Mouse (Mus musculus): ENCODE results near the gene Col27a1. TPM values are rescaled to one million over a fixed set of nuclear protein-coding genes. Genes with fewer than 3 reads are reported as not detected.

The Col27a1 gene
- total RNA-seq, 1 experiment = 2.4 TPM

DNA sequence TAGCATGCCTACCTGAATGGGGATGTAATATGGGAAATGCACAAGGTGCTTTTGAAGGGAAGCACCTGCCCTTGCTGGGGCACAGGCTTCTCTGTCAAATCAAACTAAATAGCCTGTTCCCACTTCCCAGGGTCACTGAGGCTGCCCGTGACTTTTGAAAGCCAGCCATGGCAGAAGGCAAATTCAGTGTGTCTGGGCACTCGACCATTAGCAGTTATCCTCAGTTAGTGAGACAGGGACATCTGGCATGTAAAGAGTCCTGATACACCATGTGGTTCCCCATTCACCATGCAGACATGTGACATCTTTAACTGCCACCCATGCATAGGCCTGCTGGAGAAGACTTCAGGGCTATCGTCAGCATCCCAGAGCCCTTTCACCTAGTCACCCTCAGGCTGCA is 5.3 kb downstream of the Col27a1 start:
- H3K9ac ChIP-seq (ENCODE audit: insufficient read depth, low read depth, low read length, poor library complexity, severe bottlenecking) = no peak overlapping the region
- TF ChIP-seq HCFC1 (IDR thresholded peaks at IDR 0.05; ENCODE audit: borderline replicate concordance, insufficient read depth, low read length) (no peak), ZNF384 (IDR thresholded peaks at IDR 0.05; ENCODE audit: low read depth, low read length) (no peak), CHD2 (IDR thresholded peaks at IDR 0.05; ENCODE audit: low read depth, low read length) (no peak), ZC3H11A (IDR thresholded peaks at IDR 0.05; ENCODE audit: borderline replicate concordance, low read depth, low read length) (no peak), MAFK (IDR thresholded peaks at IDR 0.05; ENCODE audit: insufficient read depth, low read depth, low read length) (no peak)
- no peak overlapping the region for H3K27ac ChIP-seq (ENCODE audit: insufficient read depth, low read depth, low read length, poor library complexity, severe bottlenecking)
- in situ Hi-C loops (cut with MboI; ENCODE audit: low sequenced_read_pairs in 2 of 2, unreplicated experiment in 2 of 2) = no loop called here
- H3K4me3 ChIP-seq (ENCODE audit: insufficient read depth in 1 of 2, low read depth in 1 of 2, low read length in 2 of 2, poor library complexity in 1 of 2, severe bottlenecking in 1 of 2) = no peak overlapping the region
- no peaks in the 10 kb centered on the region for H3K4me1 ChIP-seq (ENCODE audit: control insufficient read depth in 2 of 2, insufficient read depth in 2 of 2, low read length in 2 of 2, poor library complexity in 1 of 2)
- DNase-seq (ENCODE audit: low read depth, low spot score) = no peak
- H3K9me3 ChIP-seq (ENCODE audit: control insufficient read depth, insufficient read depth, low read depth, low read length) = no peaks in the 10 kb centered on the region
- H3K36me3 ChIP-seq (ENCODE audit: control insufficient read depth, insufficient read depth, low read length, poor library complexity, severe bottlenecking) = no peaks in the 10 kb centered on the region

DNA sequence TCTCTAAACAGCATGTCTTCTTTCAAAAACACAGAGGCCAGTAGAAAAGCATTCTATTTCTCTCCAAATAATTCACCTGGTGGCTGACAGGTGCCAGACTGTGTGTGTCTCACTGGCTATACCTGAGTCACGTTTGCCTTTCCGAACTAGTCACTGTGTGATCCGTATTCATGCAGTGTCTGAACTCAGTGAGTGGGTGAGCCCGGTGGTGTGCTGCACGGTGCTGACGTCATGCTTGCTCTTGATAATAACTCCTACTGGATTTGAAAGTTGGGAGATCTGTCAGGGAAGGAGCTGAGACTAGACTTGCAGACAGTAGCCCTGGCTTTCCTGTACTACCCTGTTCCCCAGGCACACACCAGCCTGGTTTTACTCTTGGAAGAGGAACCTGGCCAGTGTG is 5.8 kb downstream of the Col27a1 start:
- TF ChIP-seq ZNF384 (IDR thresholded peaks at IDR 0.05; ENCODE audit: low read depth, low read length) = no peak
- DNase-seq (ENCODE audit: low read depth, low spot score) = no peak
- Histone ChIP-seq H3K9me3 (ENCODE audit: control insufficient read depth, insufficient read depth, low read depth, low read length) (no peaks in the 10 kb centered on the region), H3K4me1 (ENCODE audit: control insufficient read depth in 2 of 2, insufficient read depth in 2 of 2, low read length in 2 of 2, poor library complexity in 1 of 2) (no peaks in the 10 kb centered on the region), H3K27ac (ENCODE audit: insufficient read depth, low read depth, low read length, poor library complexity, severe bottlenecking) (no peak overlapping the region), H3K9ac (ENCODE audit: insufficient read depth, low read depth, low read length, poor library complexity, severe bottlenecking) (no peak overlapping the region), H3K4me3 (ENCODE audit: insufficient read depth in 1 of 2, low read depth in 1 of 2, low read length in 2 of 2, poor library complexity in 1 of 2, severe bottlenecking in 1 of 2) (no peak overlapping the region), H3K36me3 (ENCODE audit: control insufficient read depth, insufficient read depth, low read length, poor library complexity, severe bottlenecking) (no peaks in the 10 kb centered on the region)
- in situ Hi-C loops (cut with MboI; ENCODE audit: low sequenced_read_pairs in 2 of 2, unreplicated experiment in 2 of 2) = no loop called here

DNA sequence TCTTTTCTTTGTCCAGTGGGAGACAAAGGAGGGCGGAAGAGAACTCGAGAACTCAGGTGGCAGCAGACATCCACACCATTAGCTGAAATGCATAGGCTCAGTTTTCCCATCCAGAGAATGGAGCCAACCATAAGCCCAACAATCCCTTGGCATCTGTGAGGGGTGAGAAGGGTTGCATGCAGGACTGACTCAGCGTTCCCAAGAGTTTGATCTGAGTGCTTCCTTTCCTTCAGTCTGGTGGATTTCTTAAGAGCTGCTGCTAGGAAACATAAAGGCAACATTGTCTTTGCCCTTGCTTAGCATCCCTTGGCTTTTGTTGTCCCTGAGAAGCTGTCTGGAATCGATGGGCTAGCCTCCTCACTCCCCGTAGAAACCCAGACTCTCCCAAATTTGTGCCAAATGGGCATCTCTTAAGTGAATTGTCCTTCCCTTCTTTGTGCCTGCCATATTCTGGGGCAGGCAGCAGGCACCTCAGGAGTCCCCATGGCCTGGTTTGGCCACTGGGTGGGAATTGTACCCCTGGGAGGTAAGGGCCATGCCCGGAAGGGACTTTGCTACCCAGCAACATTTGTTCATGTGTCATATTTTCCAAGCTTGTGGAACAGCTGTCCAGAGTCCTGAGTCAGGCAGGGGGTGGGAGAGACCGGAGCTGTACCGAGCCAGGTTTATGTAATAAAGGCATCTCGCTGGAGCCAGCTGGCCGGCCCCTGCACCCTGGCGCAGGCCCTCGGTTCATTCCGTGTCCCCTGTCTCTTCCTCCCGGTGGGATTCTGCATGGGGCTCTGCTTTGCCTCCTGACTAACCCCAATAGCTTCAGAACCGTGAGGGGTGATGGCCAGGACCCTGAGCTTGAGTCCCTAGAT is 7.5 kb downstream of the Col27a1 start:
- Histone ChIP-seq H3K4me3 (ENCODE audit: insufficient read depth in 1 of 2, low read depth in 1 of 2, low read length in 2 of 2, poor library complexity in 1 of 2, severe bottlenecking in 1 of 2) (no peak overlapping the region), H3K9ac (ENCODE audit: insufficient read depth, low read depth, low read length, poor library complexity, severe bottlenecking) (no peak overlapping the region), H3K36me3 (ENCODE audit: control insufficient read depth, insufficient read depth, low read length, poor library complexity, severe bottlenecking) (no peaks in the 10 kb centered on the region), H3K9me3 (ENCODE audit: control insufficient read depth, insufficient read depth, low read depth, low read length) (no peaks in the 10 kb centered on the region), H3K27ac (ENCODE audit: insufficient read depth, low read depth, low read length, poor library complexity, severe bottlenecking) (no peak overlapping the region), H3K4me1 (ENCODE audit: control insufficient read depth in 2 of 2, insufficient read depth in 2 of 2, low read length in 2 of 2, poor library complexity in 1 of 2) (no peaks in the 10 kb centered on the region)
- in situ Hi-C loops (cut with MboI; ENCODE audit: low sequenced_read_pairs in 2 of 2, unreplicated experiment in 2 of 2) = no loop called here
- no peak for DNase-seq (ENCODE audit: low read depth, low spot score)
- no peak for TF ChIP-seq ZC3H11A (IDR thresholded peaks at IDR 0.05; ENCODE audit: borderline replicate concordance, low read depth, low read length)
- TF ChIP-seq ZNF384 (IDR thresholded peaks at IDR 0.05; ENCODE audit: low read depth, low read length) = no peak
- no peak for TF ChIP-seq CHD2 (IDR thresholded peaks at IDR 0.05; ENCODE audit: low read depth, low read length)
- no peak for TF ChIP-seq HCFC1 (IDR thresholded peaks at IDR 0.05; ENCODE audit: borderline replicate concordance, insufficient read depth, low read length)
- no peak for TF ChIP-seq MAFK (IDR thresholded peaks at IDR 0.05; ENCODE audit: insufficient read depth, low read depth, low read length)

DNA sequence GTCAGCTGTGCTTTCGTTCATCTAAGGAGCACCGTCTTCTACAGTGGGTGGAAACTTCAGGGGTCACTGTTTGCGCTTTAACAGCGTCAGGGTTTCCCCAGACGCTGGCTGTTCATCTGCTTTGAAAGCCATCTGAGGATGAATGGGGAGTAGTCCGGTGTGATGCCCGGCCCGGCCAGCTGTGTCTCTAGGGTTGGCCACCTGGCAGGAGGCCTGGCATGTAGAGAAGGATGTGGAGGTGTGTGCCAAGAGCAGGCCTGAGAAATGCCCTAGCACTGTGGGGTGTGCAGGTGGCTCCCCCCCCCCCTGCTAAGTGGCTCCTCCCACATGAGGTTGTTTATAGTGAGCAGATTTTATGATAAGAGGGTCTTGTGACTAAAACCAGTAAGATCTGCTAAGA is 8.4 kb downstream of the Col27a1 start:
- no peaks in the 10 kb centered on the region for H3K36me3 ChIP-seq (ENCODE audit: control insufficient read depth, insufficient read depth, low read length, poor library complexity, severe bottlenecking)
- no peak overlapping the region for H3K27ac ChIP-seq (ENCODE audit: insufficient read depth, low read depth, low read length, poor library complexity, severe bottlenecking)

More for the DNA sequence above, 8.4 kb downstream of the Col27a1 start:
- Histone ChIP-seq H3K9me3 (ENCODE audit: control insufficient read depth, insufficient read depth, low read depth, low read length) (no peaks in the 10 kb centered on the region), H3K4me1 (ENCODE audit: control insufficient read depth in 2 of 2, insufficient read depth in 2 of 2, low read length in 2 of 2, poor library complexity in 1 of 2) (no peaks in the 10 kb centered on the region), H3K4me3 (ENCODE audit: insufficient read depth in 1 of 2, low read depth in 1 of 2, low read length in 2 of 2, poor library complexity in 1 of 2, severe bottlenecking in 1 of 2) (no peak overlapping the region), H3K9ac (ENCODE audit: insufficient read depth, low read depth, low read length, poor library complexity, severe bottlenecking) (no peak overlapping the region)
- in situ Hi-C loops (cut with MboI; ENCODE audit: low sequenced_read_pairs in 2 of 2, unreplicated experiment in 2 of 2) = no loop called here
- no peak for DNase-seq (ENCODE audit: low read depth, low spot score)
- TF ChIP-seq CHD2 (IDR thresholded peaks at IDR 0.05; ENCODE audit: low read depth, low read length) (no peak), MAFK (IDR thresholded peaks at IDR 0.05; ENCODE audit: insufficient read depth, low read depth, low read length) (no peak), ZNF384 (IDR thresholded peaks at IDR 0.05; ENCODE audit: low read depth, low read length) (no peak), ZC3H11A (IDR thresholded peaks at IDR 0.05; ENCODE audit: borderline replicate concordance, low read depth, low read length) (no peak), HCFC1 (IDR thresholded peaks at IDR 0.05; ENCODE audit: borderline replicate concordance, insufficient read depth, low read length) (no peak)
